Mouse (Mus musculus) G1E (cell line): ENCODE measurements around the gene Prkar1a.

Experiments
- CTCF ChIP-seq: IDR thresholded peaks from 2 replicates; pipeline ENCODE4 v1.5.1; 2012; ENCODE audit warnings: low read depth, low read length, inconsistent platforms, mixed read lengths
- GATA2 ChIP-seq: IDR thresholded peaks from 2 replicates; pipeline ENCODE4 v1.6.1; 2012; ENCODE audit warnings: low read depth, low read length, inconsistent platforms, borderline replicate concordance
- TAL1 ChIP-seq: conservative IDR thresholded peaks from 2 replicates; pipeline ENCODE4 v1.6.1; 2012; ENCODE audit warnings: low read depth, low read length, inconsistent platforms, mixed read lengths

- TF ChIP-seq CTCF: no peak
- TF ChIP-seq TAL1: no peak
- TF ChIP-seq GATA2: no peak
Measured at GRCm38 (mm10) chr11:109702031-109702815, 53.0 kb downstream of the Prkar1a start.
